Mouse (Mus musculus) E14TG2a.4 (cell line): Measurements from ENCODE around the gene Olfr1495.
"Not testable (repeated sequence)": the region's sequence is repeated elsewhere in the genome, so short reads cannot be mapped to it uniquely, and the experiment has no call there.

Experiments used
- CTCF ChIP-seq: conservative IDR thresholded peaks from 2 replicates; pipeline ENCODE4 v1.5.1; 2014; ENCODE audit warnings: low read length
- POU5F1 ChIP-seq: IDR thresholded peaks from 2 replicates; pipeline ENCODE4 v1.6.1; 2014; ENCODE audit warnings: low read length, borderline replicate concordance

DNA sequence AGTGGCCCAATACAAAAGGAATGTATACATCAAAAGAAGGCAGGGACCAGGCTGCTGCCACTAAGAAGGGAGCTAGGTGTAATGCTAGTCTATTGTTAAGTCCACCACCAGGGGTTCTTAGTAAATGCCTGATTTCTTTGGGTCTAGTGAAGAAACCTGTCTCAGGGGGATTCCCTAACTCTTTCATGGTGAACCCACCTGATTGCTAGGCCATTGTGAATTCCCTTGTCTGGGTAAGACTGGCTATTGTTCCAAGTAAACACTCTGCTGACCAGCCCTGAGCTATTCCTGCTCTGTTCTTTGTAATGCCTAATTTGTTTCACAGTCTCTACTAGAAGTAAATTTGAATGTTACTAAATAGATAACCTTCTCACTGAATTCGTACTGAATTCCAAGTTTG is 41.1 kb downstream of the Olfr1495 start:
- not testable (repeated sequence) for TF ChIP-seq CTCF, POU5F1
